Mouse (Mus musculus): ENCODE measurements around the gene Ccr5.
A peak's percentile ranks its signal among the peaks of the same experiment; 100 is the strongest.
"Not testable (repeated sequence)": the region's sequence is repeated elsewhere in the genome, so short reads cannot be mapped to it uniquely, and the experiment has no call there.

Gene Ccr5

GRCm38 (mm10) chr9:124121387-124122184 is at the start of gene Ccr5:
Ccr5 (plus strand) TSS chr9:124121543.
- no peak for DNase-seq (ENCODE audit: low read depth, low spot score)

DNA sequence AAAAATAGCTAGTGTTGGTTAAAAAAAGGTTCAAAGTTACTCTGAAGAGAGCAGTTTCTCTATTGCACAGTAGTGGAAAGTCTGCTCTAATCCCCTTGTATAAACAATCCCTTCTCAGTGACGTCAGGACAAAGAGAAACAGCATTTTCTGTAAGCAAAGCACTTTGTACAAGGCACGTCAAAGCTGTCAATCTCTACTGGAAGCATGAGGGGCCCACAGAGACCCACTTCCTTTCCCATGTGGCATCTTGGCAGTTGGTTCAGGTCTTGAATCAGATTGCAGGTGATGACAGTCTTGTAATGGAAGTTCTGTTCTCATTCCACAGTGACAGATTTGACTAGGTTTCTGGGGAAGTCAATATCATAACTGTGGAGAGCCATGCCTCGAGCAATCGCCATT is 41.5 kb upstream of the Ccr5 start:
- DNase-seq (ENCODE audit: low read depth, low spot score) = no peak

- DNase-seq (ENCODE audit: low read depth, low spot score) = not testable (repeated sequence)
Observed at GRCm38 (mm10) chr9:124080471-124080870, 40.9 kb upstream of the Ccr5 start.

- DNase-seq (ENCODE audit: low read depth, low spot score) = no peak
Observed at GRCm38 (mm10) chr9:124090441-124090840, 30.9 kb upstream of the Ccr5 start.

- no peak for DNase-seq (ENCODE audit: low read depth, low spot score)
Observed at GRCm38 (mm10) chr9:124099127-124099526, 22.2 kb upstream of the Ccr5 start.

DNA sequence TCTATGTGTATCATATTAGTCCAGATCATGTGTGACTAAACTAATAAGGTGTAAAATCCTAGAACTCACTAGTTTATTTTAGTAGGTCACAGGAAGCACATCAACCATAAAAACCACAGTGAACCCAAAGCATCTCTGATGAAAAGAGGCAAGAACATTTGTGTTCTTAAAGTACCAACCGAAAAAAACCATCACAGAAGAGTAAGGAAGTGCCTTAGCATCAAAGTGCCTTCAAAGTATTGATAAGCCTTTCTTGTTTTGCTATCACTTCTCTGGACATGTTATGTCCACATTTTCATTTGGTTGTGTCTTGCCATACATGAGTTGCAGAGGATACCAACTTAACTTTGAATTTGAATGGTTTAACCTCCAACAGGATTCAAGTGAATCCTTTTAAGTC is 21.0 kb upstream of the Ccr5 start:
- no peak for DNase-seq (ENCODE audit: low read depth, low spot score)

DNA sequence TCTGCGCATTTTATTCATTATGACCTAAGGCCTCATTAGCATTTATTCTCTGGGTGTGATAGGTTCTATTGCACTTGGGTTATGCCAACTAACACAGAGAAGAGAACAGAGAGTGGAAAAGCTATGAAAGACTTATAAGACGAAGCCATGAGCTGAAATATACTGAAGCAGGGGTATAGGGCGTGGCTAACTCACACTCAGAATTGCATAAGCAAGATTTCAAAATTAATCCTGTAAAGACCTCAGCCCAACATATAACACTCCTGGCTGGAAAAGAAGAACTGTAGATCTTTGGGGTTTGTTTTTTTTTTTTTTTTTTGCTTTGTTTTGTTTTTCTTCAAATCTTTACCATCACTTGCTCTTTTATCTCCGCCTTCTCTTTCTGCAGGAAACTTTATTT is 19.6 kb upstream of the Ccr5 start, which contains the start of gene Ccr2:
Gene Ccr2, plus strand, starts transcription at position 228 of the 400 bp plus-strand sequence.
- no peak for DNase-seq (ENCODE audit: low read depth, low spot score)

DNA sequence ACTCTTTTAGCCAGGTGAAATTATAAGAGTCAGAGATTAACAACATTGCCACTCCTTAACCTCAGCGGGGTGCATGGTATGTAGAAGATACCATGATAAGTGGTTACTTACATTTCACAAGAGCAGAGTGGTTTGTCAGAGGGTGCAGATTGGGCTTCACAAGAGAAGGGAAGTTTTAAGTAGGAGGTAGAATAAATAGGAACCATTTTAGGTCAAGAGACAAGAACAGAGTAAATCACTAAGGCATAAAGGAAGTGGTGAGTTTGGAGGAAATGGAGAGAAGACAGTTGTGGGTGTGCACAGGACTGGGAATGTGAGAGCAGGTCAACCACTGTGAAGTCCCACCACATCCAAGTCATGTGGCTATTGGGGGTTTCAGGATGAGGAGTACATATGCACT is 18.1 kb upstream of the Ccr5 start:
- DNase-seq (ENCODE audit: low read depth, low spot score) = no peak

DNA sequence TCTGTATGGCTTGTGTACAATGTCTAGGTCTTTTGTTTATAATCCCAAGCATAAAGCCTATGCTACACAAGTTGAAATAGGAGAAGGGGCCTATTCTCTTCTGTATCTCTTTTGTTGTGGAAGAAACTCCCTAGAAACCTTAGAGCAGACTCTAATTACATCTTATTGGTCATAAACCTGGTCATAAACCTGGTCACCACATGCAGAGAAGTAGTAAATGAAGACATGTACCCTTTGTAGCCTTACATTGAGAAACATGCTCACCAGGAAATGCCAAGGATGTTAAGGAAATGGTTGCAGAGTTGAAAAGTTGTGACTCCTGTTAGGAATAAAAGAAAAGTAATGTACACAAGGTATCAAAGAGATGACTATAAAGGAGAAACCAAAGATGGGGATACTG is 16.1 kb upstream of the Ccr5 start:
- DNase-seq (ENCODE audit: low read depth, low spot score) = no peak

DNA sequence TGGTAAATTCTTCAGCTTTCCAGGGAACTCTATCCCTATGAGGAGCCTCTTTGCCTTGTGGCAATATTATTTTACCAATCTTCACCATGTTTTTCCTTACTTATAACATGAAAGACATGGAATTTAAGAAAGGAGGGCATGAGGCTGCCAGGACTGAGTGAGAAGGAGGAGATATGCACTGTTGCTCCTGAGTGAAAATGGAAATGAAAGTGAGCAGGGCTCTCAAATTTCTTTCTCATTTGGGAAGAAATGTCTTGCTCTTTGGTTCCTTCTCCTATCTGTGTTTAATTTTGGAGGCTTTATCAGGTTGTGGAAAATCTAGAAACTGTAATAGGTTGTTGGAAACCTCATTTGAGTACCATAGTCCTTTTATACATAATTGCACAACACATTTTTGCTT is 14.1 kb upstream of the Ccr5 start:
- no peak for DNase-seq (ENCODE audit: low read depth, low spot score)

DNA sequence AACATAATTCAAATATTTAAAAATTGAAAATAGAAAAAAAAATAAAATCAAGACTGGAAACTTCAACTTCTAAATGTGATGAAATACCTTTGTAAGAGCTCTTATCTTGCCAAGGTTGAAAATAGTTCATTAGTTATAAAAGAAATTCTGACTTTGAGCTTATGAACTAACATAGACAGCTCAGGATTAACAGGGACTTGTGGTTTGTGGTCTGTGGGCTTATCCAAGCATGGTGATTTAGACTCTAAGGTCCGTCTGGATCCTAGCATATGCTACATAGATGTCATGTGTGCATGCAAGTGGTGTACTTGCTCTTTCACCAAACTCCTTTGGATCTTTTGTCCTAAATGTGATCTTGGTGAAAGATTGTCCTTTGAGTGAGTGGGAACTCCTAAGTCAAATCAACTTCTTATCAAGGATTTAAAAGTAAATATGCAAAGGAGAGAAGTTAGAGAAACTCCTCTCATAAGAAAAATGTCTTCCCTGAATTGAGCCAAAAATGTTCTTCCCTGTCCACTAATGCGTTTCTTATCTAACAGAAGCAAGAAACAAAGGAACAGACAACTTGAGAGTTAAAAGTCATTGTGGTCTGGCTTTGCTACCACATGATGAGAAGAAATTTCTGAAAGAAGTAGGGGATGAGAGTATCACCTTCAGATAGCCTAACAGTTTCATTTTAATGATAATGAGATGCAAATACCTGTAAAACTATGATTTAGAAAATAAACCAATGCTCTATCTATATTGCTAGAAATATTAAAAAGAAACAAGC is 12.8 kb upstream of the Ccr5 start:
- DNase-seq (ENCODE audit: low read depth, low spot score) = no peak

DNA sequence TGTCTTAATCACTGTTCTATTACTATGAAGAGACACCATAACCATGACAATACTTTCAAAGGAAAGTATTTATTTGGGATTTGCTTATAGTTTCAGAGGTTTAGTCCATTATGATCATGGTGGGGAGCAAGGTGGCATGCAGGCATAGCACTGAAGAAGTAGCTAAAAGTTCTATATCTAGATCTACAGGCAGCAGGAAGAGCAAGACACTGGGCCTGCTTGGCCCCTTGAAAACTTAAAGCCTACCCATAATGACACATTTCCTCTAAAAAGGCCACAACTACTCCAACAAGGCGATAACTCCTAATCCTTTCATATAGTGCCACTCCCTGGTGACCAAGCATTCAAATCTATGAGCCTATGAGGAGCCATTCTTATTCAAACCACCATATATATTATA is 9.3 kb upstream of the Ccr5 start:
- DNase-seq (ENCODE audit: low read depth, low spot score) = no peak

DNA sequence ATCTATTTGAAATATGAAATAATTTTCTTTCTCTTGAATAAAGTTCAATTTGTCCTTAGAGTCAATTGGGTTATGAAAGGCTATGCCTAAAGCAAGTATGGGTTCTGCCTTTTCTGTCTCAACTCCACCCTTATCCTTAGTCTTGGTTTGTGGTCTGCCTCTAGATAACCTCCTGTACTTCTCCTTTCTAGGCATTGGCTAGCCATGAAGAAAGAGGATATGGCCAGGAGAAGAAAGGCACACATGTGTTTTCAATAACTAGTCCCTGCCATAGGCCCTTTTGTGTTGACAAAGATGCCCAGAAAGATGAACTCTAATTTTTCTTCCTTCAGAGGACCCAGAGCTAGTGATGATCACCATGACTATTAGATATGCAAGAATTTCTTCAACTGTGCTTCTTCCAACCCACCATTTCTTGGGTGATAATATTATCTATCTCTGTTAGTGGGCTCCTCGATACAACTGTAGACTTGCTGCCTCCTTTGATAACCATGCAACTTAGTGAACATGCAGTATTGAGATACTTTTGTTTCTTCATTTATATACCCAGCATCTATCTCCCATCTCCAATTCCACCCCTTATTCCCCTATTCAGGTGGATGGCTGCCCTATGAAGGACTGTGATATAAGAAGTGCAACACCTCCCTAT is 8.6 kb upstream of the Ccr5 start:
- no peak for DNase-seq (ENCODE audit: low read depth, low spot score)

GRCm38 (mm10) chr9:124113777-124114176 is 7.6 kb upstream of the Ccr5 start:
- DNase-seq (ENCODE audit: low read depth, low spot score) = no peak

DNA sequence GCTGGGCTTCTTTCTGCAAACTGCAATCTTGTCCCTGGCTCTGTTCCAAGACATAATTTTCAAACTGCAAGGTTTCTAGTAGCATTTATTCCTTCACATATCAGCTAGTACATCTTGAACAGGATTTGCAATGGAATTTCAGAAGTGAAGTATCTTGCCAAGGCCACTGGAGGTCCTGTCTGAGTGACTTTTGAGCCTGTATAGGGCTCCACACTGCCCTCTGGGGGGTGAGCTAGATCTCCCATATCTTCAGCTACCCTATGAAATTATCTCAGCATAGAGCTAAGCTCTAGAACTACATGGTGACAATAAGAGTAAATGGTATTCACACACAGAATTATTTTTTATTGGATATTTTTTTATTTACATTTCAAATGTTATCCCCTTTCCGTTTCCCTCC is 2.9 kb upstream of the Ccr5 start:
- no peak for DNase-seq (ENCODE audit: low read depth, low spot score)

DNA sequence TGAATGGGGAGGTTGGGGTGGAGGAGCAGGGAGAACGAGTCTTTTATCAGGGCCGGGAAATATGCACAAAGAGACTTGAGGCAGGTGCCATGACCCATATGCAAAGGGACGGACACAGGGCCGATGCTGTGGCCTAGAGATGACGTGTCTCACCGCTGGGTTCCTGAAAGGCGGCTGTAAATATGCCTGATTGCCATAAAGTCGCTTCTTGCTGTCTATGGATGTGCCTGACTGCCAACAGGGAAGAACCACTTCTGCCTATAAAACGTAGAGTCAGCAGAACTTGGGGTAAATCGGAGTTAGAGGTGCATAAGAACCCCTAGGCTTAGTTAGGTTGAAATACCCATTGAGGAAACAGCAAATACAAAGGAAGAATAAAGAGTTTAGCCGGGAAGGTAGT is 4.2 kb downstream of the Ccr5 start:
- DNase-seq (ENCODE audit: low read depth, low spot score) = no peak

DNA sequence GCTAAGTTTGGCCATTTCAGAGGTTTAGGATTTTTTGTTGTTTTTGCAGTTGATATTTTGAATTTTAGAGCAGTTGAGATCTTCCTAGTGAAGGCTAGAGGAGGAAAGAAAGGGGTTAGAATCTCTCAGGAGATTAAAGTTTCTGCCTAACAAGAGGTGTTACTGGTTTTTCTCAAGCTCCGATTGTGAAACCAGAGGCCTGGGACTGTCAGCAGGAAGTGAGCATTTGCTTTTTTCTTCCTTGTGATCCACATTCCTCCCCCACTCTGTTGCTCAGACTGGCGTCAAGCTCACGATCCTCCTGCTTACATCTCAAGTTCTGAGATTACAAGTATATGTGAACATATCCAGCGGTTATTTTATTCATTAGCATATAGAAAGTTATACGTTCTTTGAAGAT is 5.0 kb downstream of the Ccr5 start:
- DNase-seq (ENCODE audit: low read depth, low spot score) = no peak

GRCm38 (mm10) chr9:124127412-124127811 is 6.1 kb downstream of the Ccr5 start:
- no peak for DNase-seq (ENCODE audit: low read depth, low spot score)

- peak; percentile 53 for DNase-seq (ENCODE audit: low read depth, low spot score)
Observed at GRCm38 (mm10) chr9:124128379-124128778, 7.0 kb downstream of the Ccr5 start.

DNA sequence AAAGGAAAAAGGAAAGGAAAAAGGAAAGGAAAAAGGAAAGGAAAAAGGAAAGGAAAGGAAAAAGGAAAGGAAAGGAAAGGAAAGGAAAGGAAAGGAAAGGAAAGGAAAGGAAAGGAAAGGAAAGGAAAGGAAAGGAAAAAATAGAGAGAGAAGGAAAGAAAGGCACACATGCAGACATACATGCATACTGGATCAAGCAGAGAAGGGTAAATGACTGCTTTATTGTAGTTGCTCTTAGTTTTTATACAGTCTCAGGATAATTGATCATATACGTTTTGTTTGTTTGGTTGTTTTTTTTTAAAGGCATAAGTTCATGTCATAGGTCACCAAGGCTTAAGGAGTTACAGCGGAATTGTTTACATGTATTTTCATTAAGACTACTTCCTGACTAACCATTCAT is 11.6 kb downstream of the Ccr5 start:
- not testable (repeated sequence) for DNase-seq (ENCODE audit: low read depth, low spot score)

- not testable (repeated sequence) for DNase-seq (ENCODE audit: low read depth, low spot score)
Observed at GRCm38 (mm10) chr9:124134919-124135318, 13.6 kb downstream of the Ccr5 start.

DNA sequence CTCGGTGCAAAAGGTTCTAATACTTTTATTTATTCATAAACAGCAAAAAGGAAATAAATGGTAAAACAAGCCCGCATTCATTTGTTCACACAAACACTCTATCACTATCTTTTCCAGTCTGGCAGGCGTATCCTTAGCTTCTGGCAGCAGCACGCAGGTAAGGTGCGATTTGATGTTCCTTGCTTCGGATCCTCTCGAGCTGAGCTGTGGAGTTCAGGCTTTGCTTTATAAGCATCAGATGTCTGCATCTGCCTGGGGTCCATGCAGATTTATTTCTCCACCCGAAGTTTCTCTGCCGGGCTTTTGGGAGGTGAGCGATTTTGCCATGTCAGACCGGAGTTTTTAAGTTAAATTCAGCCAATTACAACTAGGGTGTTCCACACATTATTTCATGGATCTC is 16.3 kb downstream of the Ccr5 start:
- DNase-seq (ENCODE audit: low read depth, low spot score) = no peak

Data from retina, postnatal 7 days (tissue).